Mouse (Mus musculus): ENCODE results near the gene Rae1.

GRCm38 (mm10) chr2:173056882-173057315, 57.0 kb downstream of the Rae1 start:
- TF ChIP-seq CTCF (conservative IDR thresholded peaks at IDR 0.05; ENCODE audit: low read length), result no peak
- no peak for TF ChIP-seq NANOG (IDR thresholded peaks at IDR 0.05; ENCODE audit: borderline replicate concordance, low read length)
